Mouse (Mus musculus) heart, postnatal 10 days (tissue): ENCODE results near the gene C2cd4b. TPM values are rescaled to one million over a fixed set of nuclear protein-coding genes. Genes with fewer than 3 reads are reported as not detected.

Source experiments
- microRNA-seq, 2 experiments: library from miRNA; unstranded; fragments of <30 nt; microRNA quantifications; one replicate each; pipeline ENCODE4 v1.2.0; 2022
- total RNA-seq, 2 experiments: library from RNA; stranded (reverse); gene quantifications; 2 replicates each; pipeline ENCODE4 v1.2.3; 2021

The C2cd4b gene
- total RNA-seq, 2 experiments from 2014 or later = 1.7 to 2.6 TPM

Small RNA genes lying within 50 kb of the gene (microRNA-seq; reads per million reads assigned to microRNA genes)
- gene Mir7241 = 0 reads per million in 2 experiments
- 0 reads per million in 2 experiments for gene Mir7242

Other genes with a start within 250 kb of the C2cd4b start
- gene Tln2, start 199.7 kb upstream of the C2cd4b start, total RNA-seq = 10 to 100 TPM; 86.0 to 96.7 TPM
- gene C2cd4a, start 72.9 kb downstream of the C2cd4b start, total RNA-seq = not detected
- gene Vps13c, start 81.0 kb downstream of the C2cd4b start, total RNA-seq = 10 to 100 TPM; 33.1 to 41.8 TPM